Mouse (Mus musculus) CH12.LX (cell line): ENCODE data around the gene Smndc1. TPM values are rescaled to one million over a fixed set of nuclear protein-coding genes. Genes with fewer than 3 reads are reported as not detected.

Experiments
- DNase-seq: peaks from one replicate; pipeline ENCODE4 v3.0.0-alpha.2; 2013; ENCODE audit errors: extremely low read depth
- H3K27ac ChIP-seq: 2 replicates; pipeline ENCODE4 v1.5.1; 2012; ENCODE audit warnings: low read depth, mild to moderate bottlenecking, control low read depth, moderate library complexity; ENCODE audit not compliant: insufficient read depth
- H3K27me3 ChIP-seq: replicated peaks from 2 replicates; pipeline ENCODE3; 2012; ENCODE audit warnings: inconsistent platforms
- H3K36me3 ChIP-seq, 2 experiments: replicated peaks in 1 of 2; 2 replicates each; pipeline versions ENCODE3 to v1.6.1; 2012; ENCODE audit warnings: inconsistent platforms in 1 of 2, low read length in 1 of 2, mild to moderate bottlenecking in 1 of 2, mixed read lengths in 1 of 2, moderate library complexity in 1 of 2; ENCODE audit not compliant: control insufficient read depth in 1 of 2, insufficient read depth in 1 of 2
- H3K4me1 ChIP-seq, 2 experiments: 2 replicates each; pipeline ENCODE4 v1.6.1; 2012; ENCODE audit warnings: inconsistent platforms in 1 of 2, moderate library complexity in 1 of 2; ENCODE audit not compliant: insufficient read depth in 2 of 2, control insufficient read depth in 1 of 2
- H3K4me2 ChIP-seq: 2 replicates; pipeline ENCODE4 v1.6.1; 2012; ENCODE audit warnings: low read depth, mild to moderate bottlenecking, control low read depth; ENCODE audit not compliant: poor library complexity, insufficient read depth, severe bottlenecking
- H3K4me3 ChIP-seq, 3 experiments: fragments of 150-350 bp in 1 of 3; sonication (generic) in 1 of 3; replicated peaks in 1 of 3; 2 replicates each; pipeline versions ENCODE3 to v1.5.1; 2011 to 2012; ENCODE audit warnings: low read depth in 2 of 3, low read length in 2 of 3, mild to moderate bottlenecking in 2 of 3, moderate library complexity in 2 of 3, control low read depth in 1 of 3, improper control_type of control experiment in 1 of 3, inconsistent platforms in 1 of 3, mixed read lengths in 1 of 3; ENCODE audit not compliant: poor library complexity in 1 of 3
- H3K79me2 ChIP-seq: replicated peaks from 2 replicates; pipeline ENCODE4 v1.6.1; 2012; ENCODE audit warnings: mild to moderate bottlenecking, moderate library complexity; ENCODE audit not compliant: control insufficient read depth, poor library complexity, insufficient read depth, severe bottlenecking; ENCODE audit errors: extremely low read depth
- H3K9ac ChIP-seq: 2 replicates; pipeline ENCODE4 v1.6.1; 2012; ENCODE audit warnings: low read depth, mild to moderate bottlenecking, control low read depth, moderate library complexity; ENCODE audit not compliant: insufficient read depth
- H3K9me3 ChIP-seq: replicated peaks from 2 replicates; pipeline ENCODE3; 2012; ENCODE audit warnings: low read length, inconsistent platforms, mixed read lengths
- BHLHE40 ChIP-seq: IDR thresholded peaks from 2 replicates; pipeline ENCODE4 v1.6.1; 2011; ENCODE audit warnings: mild to moderate bottlenecking, low read depth, low read length, improper control_type of control experiment
- CHD1 ChIP-seq: IDR thresholded peaks from 2 replicates; pipeline ENCODE4 v1.6.1; 2012; ENCODE audit warnings: low read depth, low read length, improper control_type of control experiment, inconsistent platforms
- CHD2 ChIP-seq: IDR thresholded peaks from 2 replicates; pipeline ENCODE4 v1.6.1; 2011; ENCODE audit warnings: low read length, improper control_type of control experiment
- CTCF ChIP-seq, 2 experiments: IDR thresholded peaks in 1 of 2; conservative IDR thresholded peaks in 1 of 2; 2 replicates each; pipeline ENCODE4 v1.5.1; 2011 to 2012; ENCODE audit warnings: low read depth in 2 of 2, low read length in 2 of 2, improper control_type of control experiment in 1 of 2, inconsistent platforms in 1 of 2, mild to moderate bottlenecking in 1 of 2, moderate library complexity in 1 of 2
- E2F4 ChIP-seq: IDR thresholded peaks from 2 replicates; pipeline ENCODE4 v1.6.1; 2011; ENCODE audit warnings: low read depth, low read length, improper control_type of control experiment; ENCODE audit not compliant: insufficient replicate concordance
- ELF1 ChIP-seq: IDR thresholded peaks from 2 replicates; pipeline ENCODE4 v1.6.1; 2014; ENCODE audit warnings: low read depth, mild to moderate bottlenecking, inconsistent platforms, low read length, improper control_type of control experiment
- EP300 ChIP-seq: IDR thresholded peaks from 2 replicates; pipeline ENCODE4 v1.6.1; 2011; ENCODE audit warnings: low read length, improper control_type of control experiment
- ETS1 ChIP-seq: conservative IDR thresholded peaks from 2 replicates; pipeline ENCODE4 v1.6.1; 2012; ENCODE audit warnings: low read depth, mild to moderate bottlenecking, inconsistent platforms, low read length, improper control_type of control experiment, moderate library complexity
- HCFC1 ChIP-seq: IDR thresholded peaks from 2 replicates; pipeline ENCODE4 v1.6.1; 2012; ENCODE audit warnings: low read depth, mild to moderate bottlenecking, inconsistent platforms, low read length, improper control_type of control experiment
- IRF4 ChIP-seq: IDR thresholded peaks from 2 replicates; pipeline ENCODE4 v1.6.1; 2014; ENCODE audit warnings: low read depth, mild to moderate bottlenecking, inconsistent platforms, low read length, improper control_type of control experiment
- JUN ChIP-seq: IDR thresholded peaks from 2 replicates; pipeline ENCODE4 v1.6.1; 2011; ENCODE audit warnings: low read depth, mild to moderate bottlenecking, low read length, improper control_type of control experiment, moderate library complexity; ENCODE audit not compliant: insufficient read depth
- JUND ChIP-seq: conservative IDR thresholded peaks from 2 replicates; pipeline ENCODE4 v1.6.1; 2011; ENCODE audit warnings: low read depth, low read length, improper control_type of control experiment
- KAT2A ChIP-seq: IDR thresholded peaks from 2 replicates; pipeline ENCODE4 v1.6.1; 2012; ENCODE audit warnings: low read length, improper control_type of control experiment, inconsistent platforms; ENCODE audit not compliant: insufficient replicate concordance
- MAFK ChIP-seq: IDR thresholded peaks from 2 replicates; pipeline ENCODE4 v1.6.1; 2011; ENCODE audit warnings: low read length, improper control_type of control experiment; ENCODE audit not compliant: insufficient replicate concordance
- MAX ChIP-seq: IDR thresholded peaks from 2 replicates; pipeline ENCODE4 v1.6.1; 2011; ENCODE audit warnings: low read length, improper control_type of control experiment
- MAZ ChIP-seq: IDR thresholded peaks from 2 replicates; pipeline ENCODE4 v1.6.1; 2012; ENCODE audit warnings: low read depth, mild to moderate bottlenecking, inconsistent platforms, low read length, improper control_type of control experiment, moderate library complexity
- MEF2A ChIP-seq: IDR thresholded peaks from 2 replicates; pipeline ENCODE4 v1.6.1; 2014; ENCODE audit warnings: low read depth, mild to moderate bottlenecking, inconsistent platforms, low read length, improper control_type of control experiment, borderline replicate concordance
- MXI1 ChIP-seq: IDR thresholded peaks from 2 replicates; pipeline ENCODE4 v1.6.1; 2011; ENCODE audit warnings: mild to moderate bottlenecking, low read depth, low read length, improper control_type of control experiment
- MYC ChIP-seq: IDR thresholded peaks from 2 replicates; pipeline ENCODE4 v1.6.1; 2011; ENCODE audit warnings: low read depth, mild to moderate bottlenecking, improper control_type of control experiment, low read length
- NRF1 ChIP-seq: IDR thresholded peaks from 2 replicates; pipeline ENCODE4 v1.6.1; 2014; ENCODE audit warnings: low read depth, mild to moderate bottlenecking, inconsistent platforms, low read length, improper control_type of control experiment, moderate library complexity
- PAX5 ChIP-seq: IDR thresholded peaks from 2 replicates; pipeline ENCODE4 v1.6.1; 2012; ENCODE audit warnings: low read length, inconsistent platforms, mixed read lengths
- POLR2A ChIP-seq: IDR thresholded peaks from 2 replicates; pipeline ENCODE4 v1.6.1; 2011; ENCODE audit warnings: low read depth, mild to moderate bottlenecking, improper control_type of control experiment, low read length
- POLR2AphosphoS2 ChIP-seq: IDR thresholded peaks from 2 replicates; pipeline ENCODE4 v1.6.1; 2011; ENCODE audit warnings: low read depth, low read length, improper control_type of control experiment
- RAD21 ChIP-seq: IDR thresholded peaks from 2 replicates; pipeline ENCODE4 v1.6.1; 2011; ENCODE audit warnings: low read depth, mild to moderate bottlenecking, low read length, improper control_type of control experiment, moderate library complexity
- RCOR1 ChIP-seq: conservative IDR thresholded peaks from 2 replicates; pipeline ENCODE4 v1.6.1; 2012; ENCODE audit warnings: low read depth, mild to moderate bottlenecking, inconsistent platforms, low read length, improper control_type of control experiment
- SIN3A ChIP-seq: IDR thresholded peaks from 2 replicates; pipeline ENCODE4 v1.6.1; 2012; ENCODE audit warnings: low read length, improper control_type of control experiment, inconsistent platforms
- SMC3 ChIP-seq: IDR thresholded peaks from 2 replicates; pipeline ENCODE4 v1.6.1; 2011; ENCODE audit warnings: low read depth, low read length, improper control_type of control experiment
- TBP ChIP-seq: conservative IDR thresholded peaks from 2 replicates; pipeline ENCODE4 v1.6.1; 2011; ENCODE audit warnings: low read depth, low read length, improper control_type of control experiment
- TCF12 ChIP-seq: IDR thresholded peaks from 2 replicates; pipeline ENCODE4 v1.6.1; 2014; ENCODE audit warnings: low read depth, mild to moderate bottlenecking, inconsistent platforms, low read length, improper control_type of control experiment
- UBTF ChIP-seq: IDR thresholded peaks from 2 replicates; pipeline ENCODE4 v1.6.1; 2012; ENCODE audit warnings: low read depth, mild to moderate bottlenecking, inconsistent platforms, low read length, improper control_type of control experiment, moderate library complexity
- USF1 ChIP-seq: IDR thresholded peaks from 2 replicates; pipeline ENCODE4 v1.6.1; 2014; ENCODE audit warnings: low read depth, mild to moderate bottlenecking, inconsistent platforms, low read length, improper control_type of control experiment
- ZKSCAN1 ChIP-seq: IDR thresholded peaks from 2 replicates; pipeline ENCODE4 v1.6.1; 2012; ENCODE audit warnings: low read depth, inconsistent platforms, low read length, improper control_type of control experiment, borderline replicate concordance
- ZMIZ1 ChIP-seq: IDR thresholded peaks from 2 replicates; pipeline ENCODE4 v1.6.1; 2012; ENCODE audit warnings: low read depth, mild to moderate bottlenecking, inconsistent platforms, low read length, improper control_type of control experiment
- ZNF384 ChIP-seq: IDR thresholded peaks from 2 replicates; pipeline ENCODE4 v1.6.1; 2012; ENCODE audit warnings: low read depth, low read length, improper control_type of control experiment, inconsistent platforms
- dilution Hi-C: fragments of 300-500 bp; cut with MboI; formaldehyde crosslinking; loops from 2 replicates; pipeline ENCODE4 v1.14.3; 2020; ENCODE audit warnings: low sequenced_read_pairs; ENCODE audit not compliant: extremely low pct_unique_long_range_greater_than_20kb, extremely low pct_ligation_motif_present
- in situ Hi-C: fragments of 300-500 bp; cut with MboI; formaldehyde crosslinking; loops from 3 replicates; pipeline ENCODE4 v1.14.3; 2019; ENCODE audit warnings: low sequenced_read_pairs, low pct_ligation_motif_present, low pct_unique_long_range_greater_than_20kb, mixed read lengths
- polyA plus RNA-seq: library from polyadenylated mRNA; unstranded; fragments of >175 nt; gene quantifications from 2 replicates; pipeline ENCODE4 v1.2.1, GENCODE M21; 2012; ENCODE audit warnings: low read depth; ENCODE audit not compliant: insufficient read length
- total RNA-seq, 2 experiments: library from RNA; depleted of rRNA; stranded (reverse); fragments of 300-350 nt in 1 of 2; fragments of >200 nt in 1 of 2; gene quantifications; 2 replicates each; pipeline ENCODE4 v1.2.3; 2012 to 2014

Gene Smndc1
- total and polyA plus RNA-seq, 3 experiments, result 20.5 to 96.6 (median 41.3) TPM

- no peaks in the 10 kb centered on the region for H3K9me3 ChIP-seq
- H3K36me3 ChIP-seq, result peaks cover 0 to 15% of the 10 kb centered on the region in 2 experiments
- H3K79me2 ChIP-seq, result no peaks in the 10 kb centered on the region
- H3K4me1 ChIP-seq, result peaks cover 32 to 77% of the 10 kb centered on the region in 2 experiments
- peak overlapping the region; percentile 21 to 23 (median 21) for H3K4me3 ChIP-seq
- dilution Hi-C loops (no loop called here), in situ Hi-C loops (no loop called here)
- DNase-seq, result no peak
- TF ChIP-seq ETS1, result peak; percentile 89
- no peak for TF ChIP-seq ZKSCAN1
- no peak; the same call in 1 of the 2 replicates for TF ChIP-seq HCFC1
- TF ChIP-seq ELF1, result peak; percentile 46; the same call in 1 of the 2 replicates
- TF ChIP-seq UBTF, result no peak
- peak; percentile 66 for TF ChIP-seq BHLHE40
- 0 out of 2 replicates have a peak, but pooled peaks have one; percentile 33 for TF ChIP-seq CHD2
- peak; percentile 61; the same call in 1 of the 2 replicates for TF ChIP-seq MXI1
- TF ChIP-seq EP300, result peak; percentile 56
- peak; percentile 65; the same call in 1 of the 2 replicates for TF ChIP-seq SIN3A
- no peak for TF ChIP-seq NRF1
- no peak for TF ChIP-seq CHD1
- TF ChIP-seq USF1, result no peak
- TF ChIP-seq MYC, result peak; percentile 51; the same call in 1 of the 2 replicates
- TF ChIP-seq JUN, result peak; percentile 47; the same call in 1 of the 2 replicates
- TF ChIP-seq PAX5, result no peak
- TF ChIP-seq E2F4, result no peak
- peak; percentile 77 for TF ChIP-seq ZNF384
- 0 out of 2 replicates have a peak, but pooled peaks have one; percentile 43 for TF ChIP-seq ZMIZ1
- no peak for TF ChIP-seq RAD21
- TF ChIP-seq MAFK, result 0 out of 2 replicates have a peak, but pooled peaks have one; percentile 25
- TF ChIP-seq RCOR1, result peak; percentile 70; the same call in 1 of the 2 replicates
- TF ChIP-seq IRF4, result peak; percentile 86; the same call in 1 of the 2 replicates
- peak; percentile 66; the same call in 1 of the 2 replicates for TF ChIP-seq MAZ
- TF ChIP-seq TCF12, result peak; percentile 83
- TF ChIP-seq TBP, result 0 out of 2 replicates have a peak, but pooled peaks have one; percentile 22
- no peak for TF ChIP-seq CTCF (conservative IDR thresholded peaks at IDR 0.05 in 1 of 2, IDR thresholded peaks at IDR 0.05 in 1 of 2; ENCODE audit: low read depth in 2 of 2, low read length in 2 of 2)
- TF ChIP-seq MEF2A, result peak; percentile 75; the same call in 1 of the 2 replicates
- peak; percentile 67; the same call in 1 of the 2 replicates for TF ChIP-seq POLR2AphosphoS2
- peak; percentile 58; the same call in 1 of the 2 replicates for TF ChIP-seq MAX
- TF ChIP-seq JUND, result peak; percentile 72
- no peak for TF ChIP-seq KAT2A
- TF ChIP-seq POLR2A, result no peak
- no peak for TF ChIP-seq SMC3
- peak overlapping the region; percentile 49 for H3K9ac ChIP-seq
- H3K4me2 ChIP-seq, result peak overlapping the region; percentile 52
- no peaks in the 10 kb centered on the region for H3K27me3 ChIP-seq
- peak overlapping the region; percentile 98 for H3K27ac ChIP-seq
Measured at GRCm38 (mm10) chr19:53404219-53404836, 13.9 kb upstream of the Smndc1 start.
